22 mouse cellular contexts compared by ENCODE assay signal in the genomic region with DNA sequence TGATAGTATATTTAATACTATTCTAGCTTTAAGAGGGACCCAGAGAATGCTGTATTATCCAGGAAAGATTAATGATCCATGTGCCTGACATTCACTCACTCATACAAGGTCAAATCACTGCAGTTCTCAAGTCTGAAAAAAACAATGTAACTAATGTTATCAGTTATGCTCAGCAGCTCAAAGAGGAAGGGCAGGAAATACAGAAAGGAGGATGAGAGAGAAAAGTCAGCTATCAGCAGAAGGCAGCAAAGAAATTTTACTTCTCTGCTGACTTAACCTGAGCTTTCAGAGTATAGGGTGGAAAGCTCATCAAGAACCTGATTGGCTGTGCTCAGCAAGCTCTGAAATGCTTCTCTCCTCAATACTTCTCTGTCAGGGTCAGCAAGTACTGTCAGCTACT.
"Had no signal": no experiment of that assay in that cellular context is flagged by ENCODE, and none has a peak within 500 bp of the region (broad histone marks: within the 10 kb centered on the region; RNA-seq: fewer than 3 reads in every experiment).

No protein-coding gene starts in this region.

- H3K27ac ChIP-seq: gastrocnemius, adult 2 months; heart, adult 2 months; hindbrain, embryonic 10.5 days; hindbrain, embryonic 12.5 days; hindbrain, embryonic 15.5 days; hindbrain, postnatal 0 days; layer of hippocampus, adult 2 months; left cerebral cortex, adult 2 months; limb, embryonic 10.5 days; limb, embryonic 12.5 days had no signal

- H3K27me3 ChIP-seq: hindbrain, embryonic 12.5 days; limb, embryonic 12.5 days had no signal

- H3K9ac ChIP-seq: hindbrain, embryonic 12.5 days; hindbrain, embryonic 15.5 days; limb, embryonic 12.5 days had no signal

- H3K4me3 ChIP-seq: gastrocnemius, adult 2 months; heart, adult 2 months; hindbrain, embryonic 10.5 days; hindbrain, embryonic 12.5 days; hindbrain, embryonic 15.5 days; layer of hippocampus, adult 2 months; left cerebral cortex, adult 2 months; limb, embryonic 10.5 days; limb, embryonic 12.5 days had no signal

- ATAC-seq: hindbrain, postnatal 0 days; intestine, embryonic 16.5 days had no signal

- H3K4me2 ChIP-seq: heart, embryonic 11.5 days; hindbrain, embryonic 12.5 days; hindbrain, embryonic 15.5 days; limb, embryonic 12.5 days; liver, embryonic 11.5 days had no signal

- DNase-seq: gastrocnemius, adult 2 months; gastrocnemius, postnatal 10 days; gastrocnemius, postnatal 25 days; heart, adult 2 months; heart, postnatal 4 days; kidney, adult 11 months; kidney, adult 2 months; kidney, postnatal 10 days; kidney, postnatal 25 days; kidney, postnatal 4 days; liver had no signal

- H3K9me3 ChIP-seq: hindbrain, embryonic 10.5 days; hindbrain, embryonic 12.5 days; hindbrain, embryonic 15.5 days; limb, embryonic 10.5 days; limb, embryonic 12.5 days had no signal

- H3K36me3 ChIP-seq: hindbrain, embryonic 10.5 days; hindbrain, embryonic 12.5 days; hindbrain, embryonic 15.5 days; limb, embryonic 10.5 days; limb, embryonic 12.5 days had no signal
